Mouse (Mus musculus) cerebellum, postnatal 25 days (tissue): ENCODE measurements around the gene Gm5591.
"Not testable (repeated sequence)": the region's sequence is repeated elsewhere in the genome, so short reads cannot be mapped to it uniquely, and the experiment has no call there.

Experiments
- DNase-seq, 2 experiments: peaks; one replicate each; pipeline ENCODE4 v3.0.0; 2021; ENCODE audit warnings: mixed read lengths in 2 of 2

Gene Gm5591

GRCm38 (mm10) chr7:38528093-38528492 lies at the start of gene Gm5591:
TSS of gene Gm5591 (minus strand) at chr7:38528193.
- DNase-seq: not testable (repeated sequence)

GRCm38 (mm10) chr7:38488468-38488867 lies 39.5 kb downstream of the Gm5591 start:
- not testable (repeated sequence) for DNase-seq
